Mouse (Mus musculus): Measurements from ENCODE around the gene Stat1. TPM values are rescaled to one million over a fixed set of nuclear protein-coding genes. Genes with fewer than 3 reads are reported as not detected.

Gene Stat1
- polyA plus RNA-seq, 1 experiment from 2014 or later = 13.4 TPM

DNA sequence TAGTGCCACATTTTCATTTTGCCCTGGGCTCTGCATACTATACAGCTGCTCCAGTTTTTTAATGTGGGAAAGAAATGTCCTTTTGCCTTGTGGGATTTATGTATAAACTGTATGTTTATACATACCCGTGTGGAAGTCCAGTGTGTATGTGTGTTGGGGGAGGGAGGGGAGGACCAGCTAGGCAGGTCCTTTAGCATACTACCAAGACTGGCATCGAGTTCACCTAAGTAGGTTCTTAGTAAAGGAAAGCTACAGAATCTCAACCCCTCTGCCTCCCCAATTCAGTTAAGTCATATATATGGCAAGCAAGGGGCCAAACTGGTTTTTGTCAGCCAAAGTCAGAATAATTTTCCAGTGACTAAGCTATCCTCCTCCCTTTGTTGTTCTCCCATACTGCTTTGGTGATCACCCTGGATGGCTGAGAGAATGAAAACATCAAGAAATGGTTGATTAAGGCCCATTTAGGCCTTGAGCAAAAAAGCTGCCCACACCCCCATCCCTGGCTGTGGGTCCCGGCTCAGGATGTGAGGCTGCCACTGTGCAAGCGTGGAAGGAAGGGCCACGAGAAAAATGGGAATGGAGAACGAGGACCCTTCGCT lies 6.1 kb upstream of the Stat1 start:
- WGBS = 25% methylated on average over 7 of the region's 7 CpGs
- H3K4me3 ChIP-seq = peak overlapping the region; percentile 35
- no peaks in the 10 kb centered on the region for H3K9me3 ChIP-seq
- peak; percentile 67 for ATAC-seq (ENCODE audit: low FRiP score)
- peak overlapping the region; percentile 91 for H3K27ac ChIP-seq
- peak overlapping the region; percentile 70 for H3K9ac ChIP-seq
- H3K4me2 ChIP-seq = peak overlapping the region; percentile 61
- peaks cover 5% of the 10 kb centered on the region for H3K4me1 ChIP-seq (replicated peaks)
- H3K27me3 ChIP-seq = 0 out of 2 replicates have a peak, but pooled peaks cover 5% of the 10 kb centered on the region
- H3K36me3 ChIP-seq = no peaks in the 10 kb centered on the region

DNA sequence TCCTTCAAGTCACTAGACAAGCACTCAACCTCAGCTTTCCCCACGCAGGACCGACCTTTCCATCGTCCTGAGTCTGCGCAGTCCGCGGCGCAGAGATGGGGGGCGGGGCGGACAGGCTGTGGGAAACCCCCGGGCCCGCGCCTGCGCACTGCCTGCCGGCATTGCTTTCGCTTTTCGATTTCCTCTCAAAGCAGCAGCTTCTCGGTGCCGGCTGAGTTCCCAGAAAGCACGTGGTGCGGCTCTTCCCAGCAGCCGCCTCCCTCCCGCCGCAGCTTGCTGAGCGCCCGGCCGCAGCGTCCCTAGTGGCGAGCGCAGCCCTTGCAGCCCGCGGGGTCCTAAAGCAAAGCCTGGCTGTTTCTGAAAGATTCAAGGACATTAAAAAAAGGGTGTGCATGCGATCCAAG lies 5.6 kb upstream of the Stat1 start:
- Histone ChIP-seq H3K4me1 (replicated peaks) (peaks cover 9% of the 10 kb centered on the region), H3K4me3 (peak overlapping the region; percentile 35), H3K9me3 (no peaks in the 10 kb centered on the region), H3K36me3 (no peaks in the 10 kb centered on the region), H3K27ac (peak overlapping the region; percentile 91), H3K27me3 (0 out of 2 replicates have a peak, but pooled peaks cover 5% of the 10 kb centered on the region), H3K9ac (peak overlapping the region; percentile 70), H3K4me2 (peak overlapping the region; percentile 61)
- ATAC-seq (ENCODE audit: low FRiP score) = peak; percentile 98
- WGBS = under 1% methylated on average over 32 of the region's 32 CpGs

DNA sequence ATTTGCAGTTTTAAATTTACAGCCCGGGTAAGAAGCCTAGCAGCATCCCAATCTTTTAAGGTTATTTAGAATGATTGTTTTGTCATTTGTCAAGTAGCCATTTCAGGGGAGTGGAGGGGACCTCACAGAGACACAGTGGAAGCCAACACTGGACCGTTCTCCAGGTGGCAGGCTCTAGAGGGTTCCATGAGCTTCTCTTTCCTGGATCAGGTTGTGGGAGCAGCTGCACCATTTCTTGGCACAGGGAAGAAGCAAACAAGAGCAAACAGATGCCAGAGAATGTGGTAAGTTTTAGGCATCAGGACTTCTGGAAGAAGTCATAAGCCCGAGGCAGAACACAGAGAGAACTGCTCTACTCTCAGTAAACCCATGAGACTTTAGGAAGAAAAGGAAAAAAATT lies 2.8 kb upstream of the Stat1 start:
- H3K27ac ChIP-seq = no peak overlapping the region
- no peaks in the 10 kb centered on the region for H3K9me3 ChIP-seq
- H3K4me1 ChIP-seq (replicated peaks) = peaks cover 18% of the 10 kb centered on the region
- WGBS = 81% methylated on average over 3 of the region's 3 CpGs
- no peak overlapping the region for H3K4me3 ChIP-seq
- H3K36me3 ChIP-seq = no peaks in the 10 kb centered on the region
- H3K27me3 ChIP-seq = 0 out of 2 replicates have a peak, but pooled peaks cover 5% of the 10 kb centered on the region
- no peak for ATAC-seq (ENCODE audit: low FRiP score)
- H3K9ac ChIP-seq = no peak overlapping the region
- no peak overlapping the region for H3K4me2 ChIP-seq

DNA sequence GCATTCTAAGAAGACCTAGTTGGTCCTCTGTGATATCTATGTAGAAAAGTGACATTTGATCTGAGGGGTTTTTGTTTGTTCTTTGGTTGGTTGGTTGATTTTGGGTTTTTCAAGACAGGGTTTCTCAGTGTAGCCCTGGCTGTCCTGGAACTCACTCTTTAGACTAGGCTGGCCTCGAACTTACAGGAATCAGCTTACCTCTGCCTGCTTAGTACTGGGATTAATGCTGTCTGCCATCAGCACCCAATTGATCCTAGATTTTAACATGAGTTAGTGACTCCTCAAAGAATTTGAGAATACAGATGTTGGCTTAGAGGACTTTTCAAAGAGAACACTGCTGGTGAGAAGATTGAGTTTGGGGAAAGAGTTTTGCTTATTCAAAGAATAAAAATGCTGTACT lies 1.5 kb upstream of the Stat1 start:
- Histone ChIP-seq H3K9ac (no peak overlapping the region), H3K36me3 (no peaks in the 10 kb centered on the region), H3K4me2 (no peak overlapping the region), H3K27me3 (0 out of 2 replicates have a peak, but pooled peaks cover 5% of the 10 kb centered on the region), H3K4me1 (replicated peaks) (peaks cover 18% of the 10 kb centered on the region), H3K9me3 (no peaks in the 10 kb centered on the region), H3K27ac (no peak overlapping the region), H3K4me3 (no peak overlapping the region)
- WGBS = 92% methylated on average over 1 of the region's 1 CpGs
- no peak for ATAC-seq (ENCODE audit: low FRiP score)

DNA sequence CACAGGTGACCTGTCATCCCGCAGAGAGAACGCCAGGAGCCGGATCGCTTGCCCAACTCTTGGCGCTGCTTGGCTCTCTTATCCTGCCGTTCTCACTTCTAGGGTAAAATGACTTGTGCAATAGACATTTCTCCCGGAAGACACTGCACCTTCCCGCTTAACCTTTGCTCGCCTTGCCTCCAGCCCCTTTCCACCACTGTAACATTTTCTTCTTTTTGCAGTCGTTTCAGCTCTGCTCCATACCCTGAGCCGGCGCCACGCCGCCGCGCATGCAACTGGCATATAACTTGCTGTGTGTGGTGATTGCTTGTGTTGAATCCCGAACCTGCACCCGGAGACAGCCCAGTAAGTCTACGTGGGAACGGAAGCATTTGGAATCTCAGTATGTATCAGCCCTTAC lies 451 bp downstream of the Stat1 start:
- peak overlapping the region; percentile 84 for H3K4me3 ChIP-seq
- peak; percentile 41 for ATAC-seq (ENCODE audit: low FRiP score)
- H3K27me3 ChIP-seq = 0 out of 2 replicates have a peak, but pooled peaks cover 5% of the 10 kb centered on the region
- H3K9ac ChIP-seq = peak overlapping the region; percentile 82
- peaks cover 13% of the 10 kb centered on the region for H3K4me1 ChIP-seq (replicated peaks)
- H3K9me3 ChIP-seq = no peaks in the 10 kb centered on the region
- no peaks in the 10 kb centered on the region for H3K36me3 ChIP-seq
- peak overlapping the region; percentile 93 for H3K4me2 ChIP-seq
- under 1% methylated on average over 20 of the region's 20 CpGs for WGBS
- H3K27ac ChIP-seq = peak overlapping the region; percentile 53; the same call in 1 of the 2 replicates

DNA sequence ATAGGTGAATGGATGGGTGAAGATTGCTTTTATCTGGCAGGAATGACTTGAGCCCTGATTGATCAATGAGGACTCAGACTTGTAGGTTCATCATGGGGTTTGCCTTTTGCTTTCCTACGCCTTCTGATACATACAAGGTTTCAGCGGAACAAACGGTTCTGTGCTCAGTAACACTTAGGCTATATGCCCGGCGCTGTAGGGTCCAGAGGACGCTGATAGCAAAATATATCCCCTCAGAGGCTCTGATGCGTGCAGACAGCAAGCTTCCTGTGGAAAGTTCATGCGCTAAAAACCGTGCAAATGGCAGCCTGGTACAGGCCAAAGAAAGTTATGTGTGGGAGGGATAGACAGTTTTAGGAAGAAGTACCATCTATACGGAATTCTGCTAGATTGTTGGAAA lies 951 bp downstream of the Stat1 start:
- Histone ChIP-seq H3K27ac (no peak overlapping the region), H3K4me1 (replicated peaks) (peaks cover 13% of the 10 kb centered on the region), H3K4me3 (peak overlapping the region; percentile 84), H3K9me3 (no peaks in the 10 kb centered on the region), H3K9ac (peak overlapping the region; percentile 82), H3K27me3 (0 out of 2 replicates have a peak, but pooled peaks cover 5% of the 10 kb centered on the region), H3K4me2 (peak overlapping the region; percentile 93), H3K36me3 (no peaks in the 10 kb centered on the region)
- no peak for ATAC-seq (ENCODE audit: low FRiP score)
- 43% methylated on average over 10 of the region's 10 CpGs for WGBS

DNA sequence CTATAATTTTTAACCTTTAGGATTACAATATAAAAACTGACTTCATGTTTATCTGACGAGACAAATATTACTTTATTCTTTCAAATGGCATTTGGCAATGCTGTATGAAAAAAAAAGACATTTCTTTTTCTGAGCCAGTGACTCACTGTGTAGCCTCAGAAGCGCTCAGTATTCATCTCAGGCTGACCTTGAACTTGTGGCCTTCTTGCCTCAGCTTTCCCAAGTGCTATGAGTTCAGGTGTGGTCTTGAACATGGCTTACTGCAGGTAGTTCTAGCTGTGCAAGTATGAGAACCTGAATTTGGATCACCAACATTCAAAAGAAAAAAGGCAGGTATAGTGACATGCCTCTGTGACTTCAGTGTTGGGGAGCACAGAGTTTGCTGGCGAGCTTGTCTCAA lies 1.8 kb downstream of the Stat1 start:
- H3K9me3 ChIP-seq = no peaks in the 10 kb centered on the region
- 0 out of 2 replicates have a peak, but pooled peaks cover 3% of the 10 kb centered on the region for H3K27me3 ChIP-seq
- H3K36me3 ChIP-seq = no peaks in the 10 kb centered on the region
- no peak overlapping the region for H3K4me2 ChIP-seq
- peaks cover 13% of the 10 kb centered on the region for H3K4me1 ChIP-seq (replicated peaks)
- no peak overlapping the region for H3K27ac ChIP-seq
- ATAC-seq (ENCODE audit: low FRiP score) = no peak
- H3K9ac ChIP-seq = no peak overlapping the region
- 91% methylated on average over 3 of the region's 3 CpGs for WGBS
- no peak overlapping the region for H3K4me3 ChIP-seq

DNA sequence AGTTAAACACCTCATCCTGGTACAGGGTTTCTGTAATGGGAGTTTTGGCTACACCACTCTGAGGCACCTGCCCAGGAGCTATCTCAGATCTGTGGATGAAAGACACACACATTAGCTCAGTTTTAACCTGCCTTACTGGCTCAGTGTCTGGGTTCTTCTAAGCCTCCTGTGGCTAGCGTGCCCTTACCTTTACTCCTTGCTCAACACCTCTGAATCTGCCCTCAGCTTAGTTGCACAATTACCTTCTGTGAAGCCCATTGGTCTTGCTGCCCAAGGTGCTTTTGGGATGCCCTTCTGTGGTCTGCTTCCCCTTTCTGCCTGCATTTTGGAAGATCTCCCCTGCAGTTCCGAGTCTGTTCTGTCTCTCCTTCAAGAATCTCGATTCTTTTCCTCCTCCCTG lies 5.6 kb downstream of the Stat1 start:
- Histone ChIP-seq H3K4me3 (no peak overlapping the region), H3K4me1 (replicated peaks) (peaks cover 6% of the 10 kb centered on the region), H3K27ac (no peak overlapping the region), H3K36me3 (peaks cover 18% of the 10 kb centered on the region), H3K9ac (no peak overlapping the region), H3K9me3 (no peaks in the 10 kb centered on the region), H3K4me2 (no peak overlapping the region), H3K27me3 (no peaks in the 10 kb centered on the region)
- ATAC-seq (ENCODE audit: low FRiP score) = no peak
- 69% methylated on average over 3 of the region's 3 CpGs for WGBS

DNA sequence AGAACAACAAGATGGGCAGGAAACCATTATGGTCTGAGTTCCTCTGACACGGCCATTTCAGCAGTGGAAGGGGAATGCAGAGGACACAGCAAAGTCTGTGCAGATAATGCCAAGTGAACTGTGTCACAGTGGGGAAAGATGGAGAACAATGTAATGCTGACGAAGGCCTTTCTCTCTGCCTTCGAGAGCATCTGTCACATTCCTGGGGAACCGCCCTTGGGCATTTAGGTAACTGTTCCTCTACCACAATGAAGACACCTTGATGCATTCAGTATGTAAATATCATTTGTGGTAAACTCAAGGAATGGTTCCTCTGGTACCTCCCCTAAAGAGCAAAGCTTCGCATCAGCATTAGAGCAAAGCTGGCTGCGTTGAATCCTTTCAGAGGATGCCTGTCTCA lies 8.1 kb downstream of the Stat1 start:
- Histone ChIP-seq H3K27me3 (no peaks in the 10 kb centered on the region), H3K4me2 (no peak overlapping the region), H3K4me3 (no peak overlapping the region), H3K4me1 (replicated peaks) (no peaks in the 10 kb centered on the region), H3K9me3 (no peaks in the 10 kb centered on the region), H3K27ac (no peak overlapping the region), H3K9ac (no peak overlapping the region), H3K36me3 (peaks cover 18% of the 10 kb centered on the region)
- WGBS = 92% methylated on average over 6 of the region's 6 CpGs
- ATAC-seq (ENCODE audit: low FRiP score) = no peak

DNA sequence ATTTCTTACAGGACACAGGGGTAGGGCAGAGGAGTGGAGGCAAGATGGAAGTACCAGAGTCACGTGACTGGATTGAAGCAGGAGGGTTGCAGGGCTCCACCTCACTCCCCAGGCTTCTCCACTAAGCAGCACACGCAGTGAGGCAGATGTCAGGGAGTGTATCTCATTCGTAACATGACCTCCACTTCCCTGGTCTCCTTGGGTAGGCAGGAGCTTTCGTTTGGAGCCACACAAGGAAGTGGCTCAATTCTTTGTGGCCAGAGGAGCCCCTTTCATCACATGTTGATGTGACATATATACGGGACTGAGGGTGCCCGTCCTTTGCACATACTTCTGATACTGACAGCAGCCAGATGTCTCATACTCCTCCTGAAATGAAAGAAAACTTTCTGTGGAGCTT lies 10.6 kb downstream of the Stat1 start:
- H3K9ac ChIP-seq = no peak overlapping the region
- H3K27ac ChIP-seq = no peak overlapping the region
- WGBS = 71% methylated on average over 6 of the region's 6 CpGs
- no peak overlapping the region for H3K4me3 ChIP-seq
- no peaks in the 10 kb centered on the region for H3K27me3 ChIP-seq
- peaks cover 3% of the 10 kb centered on the region; the same call in 1 of the 2 replicates for H3K4me1 ChIP-seq (replicated peaks)
- H3K9me3 ChIP-seq = no peaks in the 10 kb centered on the region
- H3K36me3 ChIP-seq = peaks cover 18% of the 10 kb centered on the region
- ATAC-seq (ENCODE audit: low FRiP score) = no peak
- no peak overlapping the region for H3K4me2 ChIP-seq

DNA sequence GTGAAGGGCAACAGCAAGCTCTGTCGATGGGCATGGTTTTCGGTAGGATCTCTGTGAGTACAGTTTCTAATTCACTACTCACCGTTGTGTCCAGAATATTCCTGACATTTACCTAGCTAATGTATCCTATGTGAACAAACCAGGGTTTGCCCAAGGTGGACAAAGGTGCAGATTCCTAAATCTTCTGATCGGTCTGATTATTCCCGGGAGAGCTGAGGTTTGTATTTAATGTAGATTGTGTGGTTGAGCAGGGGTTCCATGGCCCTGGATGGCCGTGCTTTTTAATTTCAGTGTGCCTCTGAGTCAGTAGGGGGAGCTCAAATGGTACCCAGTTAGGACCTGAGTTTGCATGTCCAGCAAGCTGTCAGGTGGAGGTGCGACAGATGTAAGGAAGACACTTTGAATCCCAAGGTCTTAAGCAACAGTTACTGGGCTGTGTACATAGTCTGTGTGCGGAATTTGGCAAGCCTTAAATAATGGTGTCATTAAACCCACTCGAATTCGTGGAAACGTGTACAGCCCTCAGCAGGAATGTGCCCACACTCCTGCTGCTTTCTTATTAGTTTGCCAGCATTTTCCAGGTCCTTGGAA lies 12.6 kb downstream of the Stat1 start:
- no peak for ATAC-seq (ENCODE audit: low FRiP score)
- Histone ChIP-seq H3K27ac (no peak overlapping the region), H3K36me3 (peaks cover 10% of the 10 kb centered on the region), H3K4me2 (no peak overlapping the region), H3K27me3 (no peaks in the 10 kb centered on the region), H3K4me3 (no peak overlapping the region), H3K9ac (no peak overlapping the region), H3K4me1 (replicated peaks) (peaks cover 10% of the 10 kb centered on the region; the same call in 1 of the 2 replicates), H3K9me3 (no peaks in the 10 kb centered on the region)
- WGBS = 87% methylated on average over 11 of the region's 11 CpGs

DNA sequence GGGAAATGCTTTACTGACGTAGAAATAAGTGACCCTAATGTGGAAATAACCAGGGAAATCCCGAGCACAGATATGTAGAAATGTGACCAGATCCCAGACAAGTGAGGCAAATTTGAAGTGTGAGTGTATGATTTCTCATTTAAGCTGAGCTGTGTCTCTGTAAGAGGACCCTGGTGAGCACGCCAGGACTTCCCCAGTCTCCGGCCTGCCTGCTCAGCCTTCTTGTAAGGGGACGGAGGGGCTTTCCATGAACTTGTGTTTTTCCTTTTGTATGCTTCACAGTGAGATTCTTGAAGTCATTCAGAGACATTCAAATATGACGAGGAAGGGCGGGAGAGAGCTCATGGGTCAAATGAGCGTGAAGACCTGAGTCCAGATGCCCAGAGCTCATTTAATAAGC lies 14.0 kb downstream of the Stat1 start:
- H3K4me1 ChIP-seq (replicated peaks) = peaks cover 14% of the 10 kb centered on the region; the same call in 1 of the 2 replicates
- no peak overlapping the region for H3K27ac ChIP-seq
- no peak overlapping the region for H3K4me3 ChIP-seq
- H3K9me3 ChIP-seq = no peaks in the 10 kb centered on the region
- no peaks in the 10 kb centered on the region for H3K27me3 ChIP-seq
- WGBS = 65% methylated on average over 8 of the region's 8 CpGs
- H3K9ac ChIP-seq = no peak overlapping the region
- no peak for ATAC-seq (ENCODE audit: low FRiP score)
- H3K36me3 ChIP-seq = peaks cover 4% of the 10 kb centered on the region
- H3K4me2 ChIP-seq = no peak overlapping the region

DNA sequence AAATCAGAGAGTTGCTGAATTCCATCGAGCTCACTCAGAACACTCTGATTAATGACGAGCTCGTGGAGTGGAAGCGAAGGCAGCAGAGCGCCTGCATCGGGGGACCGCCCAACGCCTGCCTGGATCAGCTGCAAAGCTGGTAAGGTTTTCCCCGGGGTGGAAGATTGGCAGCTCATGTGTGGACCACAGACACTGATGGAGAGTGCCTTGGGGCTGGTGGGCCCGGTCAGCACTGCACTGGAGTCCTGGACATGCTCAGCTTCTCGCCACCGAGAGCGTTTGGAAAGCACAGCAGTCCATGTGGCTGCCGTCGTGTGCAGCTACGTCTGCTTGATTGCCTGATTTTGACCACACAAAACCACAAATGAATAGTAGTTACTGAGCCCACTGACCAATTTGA lies 18.1 kb downstream of the Stat1 start:
- no peak overlapping the region for H3K27ac ChIP-seq
- H3K27me3 ChIP-seq = no peaks in the 10 kb centered on the region
- peak; percentile 50; the same call in 1 of the 2 replicates for ATAC-seq (ENCODE audit: low FRiP score)
- no peaks in the 10 kb centered on the region; the same call in 1 of the 2 replicates for H3K36me3 ChIP-seq
- no peaks in the 10 kb centered on the region for H3K9me3 ChIP-seq
- H3K9ac ChIP-seq = 0 out of 2 replicates have a peak overlapping the region, but pooled peaks have one; percentile 19
- H3K4me2 ChIP-seq = no peak overlapping the region
- no peak overlapping the region for H3K4me3 ChIP-seq
- 53% methylated on average over 16 of the region's 16 CpGs for WGBS
- H3K4me1 ChIP-seq (replicated peaks) = peaks cover 14% of the 10 kb centered on the region; the same call in 1 of the 2 replicates
